Mouse (Mus musculus) T-helper 17 cell (primary cell): ENCODE data around the gene Dnaja3.

Experiments
- in situ Hi-C, 2 experiments: fragments of 300-600 bp; cut with MboI, MseI; formaldehyde crosslinking; loops; 1 replicate in 1 of 2; 2 replicates in 1 of 2; pipeline ENCODE4 v1.15.1; 2025; ENCODE audit warnings: high pct_unique_total_duplicates in 2 of 2

Gene Dnaja3

DNA sequence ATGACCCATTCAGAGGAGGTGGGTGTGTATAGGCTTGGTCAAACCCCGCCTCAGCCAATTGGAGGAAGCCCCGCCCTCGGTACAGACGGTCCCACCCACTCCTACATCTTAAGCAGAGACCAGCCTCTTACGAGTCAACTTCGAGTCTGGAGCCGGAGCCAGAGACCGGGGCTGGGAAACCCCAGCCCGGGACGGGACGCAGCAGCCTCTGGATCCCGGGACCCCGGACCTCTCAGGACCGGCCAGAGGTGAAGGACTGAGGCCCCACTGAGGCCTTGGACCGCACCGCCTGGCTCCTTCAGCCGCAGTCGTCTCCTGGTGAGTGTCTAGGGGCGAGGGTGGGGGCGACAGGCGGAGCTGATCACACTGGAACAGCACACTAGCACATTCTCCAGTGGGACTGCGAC, at the start of gene Dnaja3, which contains the start of gene Vasn:
Dnaja3 (plus strand) TSS at position 159 of the 407 bp plus-strand sequence.
Vasn (plus strand) TSS at position 111 of the 407 bp plus-strand sequence.
- in situ Hi-C loops = no loop called here

- in situ Hi-C loops = no loop called here
Measured at GRCm38 (mm10) chr16:4590236-4590635, 49.6 kb upstream of the Dnaja3 start.

DNA sequence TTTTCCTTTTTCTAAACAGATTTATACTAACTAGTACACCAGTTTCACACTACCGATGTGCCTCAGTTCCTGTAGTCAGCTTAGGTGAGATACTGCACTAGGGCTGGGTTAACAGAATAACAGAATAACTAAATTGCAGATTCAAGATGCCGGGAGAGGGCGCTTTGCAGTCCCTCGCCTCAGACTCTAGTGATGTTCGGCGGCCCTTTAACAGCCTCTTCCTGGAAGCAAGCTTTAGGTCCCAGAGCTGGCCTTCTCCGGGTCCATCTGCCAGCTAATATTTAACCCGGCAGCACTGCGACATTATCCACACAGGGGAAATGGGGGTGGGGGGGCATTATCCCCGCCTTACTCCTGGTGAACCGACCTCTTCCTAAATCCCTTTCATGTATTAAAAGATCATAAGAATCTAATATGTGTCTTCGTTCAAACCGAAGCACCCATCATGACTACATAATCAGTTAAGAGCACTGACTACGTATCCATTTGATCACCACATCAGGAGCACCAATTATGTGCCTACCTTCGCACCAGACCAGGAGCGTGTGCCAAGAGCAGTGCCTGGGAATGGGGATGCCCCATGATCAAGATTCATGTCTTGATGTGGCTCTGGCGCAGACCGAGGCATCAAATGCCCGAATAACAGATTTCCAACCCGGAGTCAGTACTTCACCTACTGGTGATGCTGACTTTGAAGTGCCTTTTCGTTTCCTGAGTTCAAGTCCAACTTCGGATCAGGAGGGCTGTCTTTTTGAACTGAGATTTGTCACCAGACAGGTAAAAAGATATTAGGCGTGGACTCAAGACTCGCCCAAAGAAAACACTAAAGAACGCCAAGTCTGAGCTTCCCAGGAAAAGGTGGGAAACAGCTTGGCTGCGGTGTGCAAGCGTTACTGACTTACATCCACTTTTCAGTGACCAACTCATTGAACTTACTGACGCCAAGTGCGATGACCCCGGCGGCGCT, 46.6 kb upstream of the Dnaja3 start:
- in situ Hi-C loops = no loop called here

- in situ Hi-C loops = no loop called here
Measured at GRCm38 (mm10) chr16:4593971-4594813, 45.6 kb upstream of the Dnaja3 start, which contains the start of gene Glis2. Gene Glis2 (plus strand): TSS chr16:4594713.

DNA sequence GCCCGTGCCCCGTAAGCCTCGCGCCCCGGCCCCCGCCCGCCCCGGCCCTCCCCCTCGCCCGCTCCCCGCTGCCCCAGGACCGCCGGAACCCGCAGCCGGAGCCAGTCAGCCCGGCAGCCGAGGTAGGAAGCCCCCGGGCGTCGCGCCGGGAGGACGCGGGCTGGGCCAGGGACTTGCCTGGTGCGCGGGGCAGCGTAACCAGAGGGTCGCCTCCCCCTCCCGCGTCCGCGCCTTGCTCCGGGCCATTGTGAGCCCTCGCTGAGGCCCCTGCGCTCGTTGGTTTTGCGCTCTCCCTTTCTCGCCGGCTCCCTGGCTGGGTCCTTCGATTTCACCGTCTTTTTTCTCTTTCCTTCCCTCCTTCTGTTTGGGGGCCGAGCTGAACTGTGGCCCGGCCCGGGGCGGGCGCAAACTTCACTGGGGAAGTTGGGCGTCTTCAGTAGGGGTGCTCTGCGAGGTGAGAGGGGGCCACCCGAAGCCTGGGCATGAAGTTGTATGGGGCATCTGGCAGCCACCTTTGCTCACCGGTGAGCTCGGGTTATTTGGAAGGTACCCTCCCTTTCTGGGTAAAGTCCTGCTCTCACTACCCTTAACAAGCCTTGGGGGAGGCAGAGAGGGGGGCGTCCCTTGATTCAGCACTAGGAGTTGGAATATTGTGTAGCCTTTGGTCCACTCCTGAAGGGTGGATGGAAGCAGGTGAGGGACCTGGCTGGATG, 44.8 kb upstream of the Dnaja3 start:
- in situ Hi-C loops = no loop called here

DNA sequence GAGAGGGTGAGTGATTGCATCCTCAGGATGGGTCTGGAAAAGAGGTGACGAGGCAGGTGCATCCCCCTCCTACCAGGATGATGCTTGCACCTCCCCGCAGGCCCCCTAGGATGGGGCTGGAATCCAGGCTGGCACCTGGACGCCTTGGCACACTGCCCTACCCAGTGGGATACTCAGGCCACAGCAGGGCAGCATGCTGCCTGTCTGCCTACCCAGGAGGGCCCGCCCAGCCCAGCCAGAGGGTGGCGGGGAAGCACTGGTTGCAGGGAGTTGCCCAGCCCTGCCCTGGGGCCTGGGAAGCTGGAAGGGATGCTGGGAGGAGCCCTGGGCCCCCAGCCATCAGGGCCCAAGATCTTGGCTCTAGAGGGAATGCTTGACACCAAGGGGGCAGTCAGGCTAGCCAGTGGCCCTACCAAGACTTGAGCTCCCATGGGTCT, 44.2 kb upstream of the Dnaja3 start:
- in situ Hi-C loops = no loop called here

- in situ Hi-C loops = no loop called here
Measured at GRCm38 (mm10) chr16:4596141-4596728, 43.6 kb upstream of the Dnaja3 start.

- in situ Hi-C loops = no loop called here
Measured at GRCm38 (mm10) chr16:4596836-4597235, 43.0 kb upstream of the Dnaja3 start.

GRCm38 (mm10) chr16:4597296-4597695, 42.5 kb upstream of the Dnaja3 start:
- in situ Hi-C loops = no loop called here

GRCm38 (mm10) chr16:4598041-4598440, 41.7 kb upstream of the Dnaja3 start:
- in situ Hi-C loops = no loop called here

- in situ Hi-C loops = no loop called here
Measured at GRCm38 (mm10) chr16:4598891-4599543, 40.8 kb upstream of the Dnaja3 start.

DNA sequence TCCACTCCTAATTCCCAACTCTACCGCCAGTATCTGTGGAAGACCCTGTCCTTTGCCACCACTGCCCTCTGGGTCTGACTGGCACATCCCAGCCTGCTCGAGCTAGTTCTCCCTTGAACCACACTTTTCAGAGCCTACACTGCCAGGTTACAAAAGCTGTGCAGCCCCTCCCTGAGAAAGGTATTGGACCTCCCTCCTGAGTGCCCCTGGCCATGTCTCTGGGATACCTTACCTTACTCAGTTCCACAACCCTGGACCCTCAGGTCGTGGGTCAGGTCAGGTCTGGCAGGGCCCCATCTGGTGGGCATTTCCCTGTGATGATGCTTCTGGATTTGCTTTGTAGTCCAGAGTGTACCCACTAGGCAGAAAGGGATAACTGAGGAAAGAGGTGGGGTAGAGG, 40.2 kb upstream of the Dnaja3 start:
- in situ Hi-C loops = no loop called here

GRCm38 (mm10) chr16:4600701-4601310, 39.0 kb upstream of the Dnaja3 start:
- in situ Hi-C loops = no loop called here

GRCm38 (mm10) chr16:4602189-4602588, 37.6 kb upstream of the Dnaja3 start:
- in situ Hi-C loops = no loop called here

- in situ Hi-C loops = no loop called here
Measured at GRCm38 (mm10) chr16:4602766-4603452, 36.9 kb upstream of the Dnaja3 start.

DNA sequence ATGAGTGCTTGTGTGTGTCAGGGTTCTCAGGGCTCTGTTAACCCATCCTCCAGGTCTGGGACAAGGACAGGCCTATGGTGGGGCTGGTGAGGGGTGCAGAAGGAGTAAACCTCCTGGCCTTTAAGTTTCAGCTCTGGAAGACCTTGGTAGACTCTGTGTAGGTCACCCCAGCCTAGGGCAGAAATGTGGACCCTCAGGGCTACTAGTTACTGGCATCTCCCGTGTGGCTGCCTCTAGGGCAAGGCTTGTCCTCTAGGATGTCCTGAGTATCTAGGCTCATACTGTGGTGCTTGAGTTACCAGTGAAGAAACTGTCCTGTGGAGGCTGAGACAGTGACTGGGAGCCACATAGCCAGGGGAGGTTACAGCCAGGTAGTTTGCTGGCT, 36.3 kb upstream of the Dnaja3 start:
- in situ Hi-C loops = no loop called here

- in situ Hi-C loops = no loop called here
Measured at GRCm38 (mm10) chr16:4604293-4604837, 35.4 kb upstream of the Dnaja3 start.

- in situ Hi-C loops = no loop called here
Measured at GRCm38 (mm10) chr16:4605514-4606131, 34.2 kb upstream of the Dnaja3 start.
